Mouse (Mus musculus): ENCODE results near the gene Slc9b1. TPM values are rescaled to one million over a fixed set of nuclear protein-coding genes. Genes with fewer than 3 reads are reported as not detected.

Slc9b1 gene
- polyA plus RNA-seq, 1 experiment = 0.21 TPM

GRCm38 (mm10) chr3:135357394-135357793 lies 9.6 kb downstream of the Slc9b1 start:
- TF ChIP-seq POLR2A (IDR thresholded peaks at IDR 0.05; ENCODE audit: borderline replicate concordance, extremely low read depth, low read depth, low read length) (no peak), CTCF (IDR thresholded peaks at IDR 0.05; ENCODE audit: insufficient read depth, low read length) (no peak)
- H3K4me1 ChIP-seq (ENCODE audit: control insufficient read depth, insufficient read depth, low read length) = no peaks in the 10 kb centered on the region
- 64% methylated on average over 4 of the region's 4 CpGs for WGBS
- DNase-seq = no peak
- H3K4me3 ChIP-seq (replicated peaks; ENCODE audit: extremely low read depth, low read depth, low read length) = no peak overlapping the region

DNA sequence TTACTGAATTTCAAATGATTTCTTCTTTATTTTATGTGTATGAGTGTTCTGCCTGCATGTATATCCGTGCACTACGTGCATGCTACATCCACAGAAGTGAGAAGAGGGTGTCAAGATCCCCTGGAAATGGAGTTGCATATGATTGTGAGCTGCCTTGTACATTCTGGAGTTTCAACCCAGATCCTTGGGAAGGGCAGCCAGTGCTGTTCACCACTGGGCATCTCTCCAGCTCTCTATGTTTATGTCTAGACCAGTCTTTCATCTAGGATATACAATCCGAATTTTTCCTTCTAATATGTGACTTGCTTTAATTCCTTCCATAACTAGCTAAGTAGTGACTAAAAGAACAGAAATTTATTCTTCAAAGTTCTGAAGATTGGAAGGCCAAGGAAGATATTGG lies 28.0 kb downstream of the Slc9b1 start:
- Histone ChIP-seq H3K4me1 (ENCODE audit: control insufficient read depth, insufficient read depth, low read length) (no peaks in the 10 kb centered on the region), H3K4me3 (replicated peaks; ENCODE audit: extremely low read depth, low read depth, low read length) (no peak overlapping the region)
- DNase-seq = no peak
- 68% methylated on average over 3 of the region's 3 CpGs for WGBS
- TF ChIP-seq CTCF (IDR thresholded peaks at IDR 0.05; ENCODE audit: insufficient read depth, low read length) (no peak), POLR2A (IDR thresholded peaks at IDR 0.05; ENCODE audit: borderline replicate concordance, extremely low read depth, low read depth, low read length) (no peak)

DNA sequence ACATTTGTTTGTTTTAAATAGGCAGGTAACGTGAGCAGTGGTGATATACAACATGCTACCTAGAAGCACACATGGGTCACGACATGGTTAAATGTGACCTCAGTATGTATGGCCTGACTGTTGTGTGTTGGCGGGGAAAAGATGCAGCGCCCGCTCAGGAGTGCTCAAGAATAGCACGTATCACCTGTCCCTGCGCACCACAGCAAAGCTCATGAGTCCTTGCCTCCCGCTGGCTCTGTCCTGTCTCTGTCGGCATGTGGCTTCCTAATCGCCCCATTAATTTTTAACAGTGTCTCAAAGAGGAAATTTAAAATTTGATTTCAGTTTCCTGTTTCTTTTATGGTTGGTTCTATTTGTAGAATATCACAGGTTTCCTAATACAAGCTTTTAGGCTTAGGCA lies 29.6 kb downstream of the Slc9b1 start:
- DNase-seq = no peak
- TF ChIP-seq CTCF (IDR thresholded peaks at IDR 0.05; ENCODE audit: insufficient read depth, low read length) (no peak), POLR2A (IDR thresholded peaks at IDR 0.05; ENCODE audit: borderline replicate concordance, extremely low read depth, low read depth, low read length) (no peak)
- no peak overlapping the region for H3K4me3 ChIP-seq (replicated peaks; ENCODE audit: extremely low read depth, low read depth, low read length)
- 65% methylated on average over 10 of the region's 10 CpGs for WGBS
- H3K4me1 ChIP-seq (ENCODE audit: control insufficient read depth, insufficient read depth, low read length) = no peaks in the 10 kb centered on the region

GRCm38 (mm10) chr3:135379868-135380267 lies 32.0 kb downstream of the Slc9b1 start:
- Histone ChIP-seq H3K4me3 (replicated peaks; ENCODE audit: extremely low read depth, low read depth, low read length) (no peak overlapping the region), H3K4me1 (ENCODE audit: control insufficient read depth, insufficient read depth, low read length) (no peaks in the 10 kb centered on the region)
- no peak for DNase-seq
- 95% methylated on average over 4 of the region's 4 CpGs for WGBS
- TF ChIP-seq CTCF (IDR thresholded peaks at IDR 0.05; ENCODE audit: insufficient read depth, low read length) (no peak), POLR2A (IDR thresholded peaks at IDR 0.05; ENCODE audit: borderline replicate concordance, extremely low read depth, low read depth, low read length) (no peak)

GRCm38 (mm10) chr3:135393186-135393585 lies 45.4 kb downstream of the Slc9b1 start:
- TF ChIP-seq POLR2A (IDR thresholded peaks at IDR 0.05; ENCODE audit: borderline replicate concordance, extremely low read depth, low read depth, low read length) = no peak
- TF ChIP-seq CTCF (IDR thresholded peaks at IDR 0.05; ENCODE audit: insufficient read depth, low read length) = no peak
- H3K4me1 ChIP-seq (ENCODE audit: control insufficient read depth, insufficient read depth, low read length) = no peaks in the 10 kb centered on the region
- no peak for DNase-seq
- no peak overlapping the region for H3K4me3 ChIP-seq (replicated peaks; ENCODE audit: extremely low read depth, low read depth, low read length)
- WGBS = 50% methylated on average over 6 of the region's 6 CpGs

- TF ChIP-seq POLR2A (IDR thresholded peaks at IDR 0.05; ENCODE audit: borderline replicate concordance, extremely low read depth, low read depth, low read length) = no peak
- DNase-seq = no peak
- Histone ChIP-seq H3K4me3 (replicated peaks; ENCODE audit: extremely low read depth, low read depth, low read length) (no peak overlapping the region), H3K4me1 (ENCODE audit: control insufficient read depth, insufficient read depth, low read length) (no peaks in the 10 kb centered on the region)
- WGBS = 69% methylated on average over 5 of the region's 5 CpGs
These were observed 47.3 kb downstream of the Slc9b1 start for GRCm38 (mm10) chr3:135395085-135395484.

GRCm38 (mm10) chr3:135396081-135396480 lies 48.3 kb downstream of the Slc9b1 start:
- Histone ChIP-seq H3K4me3 (replicated peaks; ENCODE audit: extremely low read depth, low read depth, low read length) (no peak overlapping the region), H3K4me1 (ENCODE audit: control insufficient read depth, insufficient read depth, low read length) (no peaks in the 10 kb centered on the region)
- TF ChIP-seq POLR2A (IDR thresholded peaks at IDR 0.05; ENCODE audit: borderline replicate concordance, extremely low read depth, low read depth, low read length) (no peak), CTCF (IDR thresholded peaks at IDR 0.05; ENCODE audit: insufficient read depth, low read length) (no peak)
- DNase-seq = no peak
- 39% methylated on average over 6 of the region's 6 CpGs for WGBS

DNA sequence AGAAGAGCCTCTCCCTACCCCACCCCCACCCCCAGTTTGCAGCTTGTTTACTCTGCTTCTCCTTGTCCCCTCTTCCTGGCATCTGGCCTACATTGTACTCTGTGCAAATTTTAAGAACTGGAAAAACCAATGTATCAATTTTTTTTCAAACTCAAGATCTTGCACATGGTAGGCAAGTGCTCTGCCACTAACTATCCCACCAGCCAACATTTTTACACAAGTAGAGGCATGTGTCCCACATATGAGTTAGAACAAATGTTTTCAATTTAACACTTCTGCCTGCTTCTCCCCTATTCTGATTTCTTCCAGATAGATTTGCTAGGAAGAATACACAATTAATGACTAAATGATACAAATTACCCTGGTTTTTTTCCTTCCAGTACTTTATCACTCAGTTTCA lies 49.3 kb downstream of the Slc9b1 start:
- DNase-seq = no peak

GRCm38 (mm10) chr3:135402201-135402658 lies 54.4 kb downstream of the Slc9b1 start:
- 2% methylated on average over 10 of the region's 10 CpGs for WGBS
- DNase-seq = peak; percentile 85
- TF ChIP-seq CTCF (IDR thresholded peaks at IDR 0.05; ENCODE audit: insufficient read depth, low read length) = peak; percentile 88
- TF ChIP-seq POLR2A (IDR thresholded peaks at IDR 0.05; ENCODE audit: borderline replicate concordance, extremely low read depth, low read depth, low read length) = no peak
- Histone ChIP-seq H3K4me3 (replicated peaks; ENCODE audit: extremely low read depth, low read depth, low read length) (no peak overlapping the region), H3K4me1 (ENCODE audit: control insufficient read depth, insufficient read depth, low read length) (peaks cover 1% of the 10 kb centered on the region; the same call in 1 of the 2 replicates)

More for the DNA sequence above, 49.3 kb downstream of the Slc9b1 start:
- Histone ChIP-seq H3K4me3 (replicated peaks; ENCODE audit: extremely low read depth, low read depth, low read length) (no peak overlapping the region), H3K4me1 (ENCODE audit: control insufficient read depth, insufficient read depth, low read length) (no peaks in the 10 kb centered on the region)
- TF ChIP-seq CTCF (IDR thresholded peaks at IDR 0.05; ENCODE audit: insufficient read depth, low read length) (no peak), POLR2A (IDR thresholded peaks at IDR 0.05; ENCODE audit: borderline replicate concordance, extremely low read depth, low read depth, low read length) (no peak)

DNA sequence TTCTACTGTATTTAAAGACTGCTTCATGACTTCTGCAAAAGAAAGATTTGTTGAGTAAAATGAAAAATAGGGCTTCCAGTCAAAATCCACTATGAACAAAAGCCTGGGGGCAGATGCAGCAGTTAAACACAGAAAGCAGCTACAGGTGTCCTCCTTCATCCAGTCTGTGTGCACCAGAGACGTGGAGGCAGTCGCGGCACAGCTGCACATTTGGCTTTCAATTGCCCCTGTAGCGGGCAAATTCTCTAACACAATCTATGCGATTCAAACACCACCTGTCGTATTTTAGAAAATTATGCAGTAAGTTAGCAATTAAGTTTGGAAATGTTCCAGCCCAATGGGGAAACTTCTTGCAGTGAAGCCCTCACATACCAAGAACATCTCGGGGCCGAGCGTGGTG lies 55.4 kb downstream of the Slc9b1 start:
- no peak for DNase-seq
- TF ChIP-seq CTCF (IDR thresholded peaks at IDR 0.05; ENCODE audit: insufficient read depth, low read length) (no peak), POLR2A (IDR thresholded peaks at IDR 0.05; ENCODE audit: borderline replicate concordance, extremely low read depth, low read depth, low read length) (no peak)
- 80% methylated on average over 9 of the region's 9 CpGs for WGBS
- Histone ChIP-seq H3K4me1 (ENCODE audit: control insufficient read depth, insufficient read depth, low read length) (peaks cover 3% of the 10 kb centered on the region; the same call in 1 of the 2 replicates), H3K4me3 (replicated peaks; ENCODE audit: extremely low read depth, low read depth, low read length) (no peak overlapping the region)
